Mouse (Mus musculus): ENCODE results near the gene Mospd3.

DNA sequence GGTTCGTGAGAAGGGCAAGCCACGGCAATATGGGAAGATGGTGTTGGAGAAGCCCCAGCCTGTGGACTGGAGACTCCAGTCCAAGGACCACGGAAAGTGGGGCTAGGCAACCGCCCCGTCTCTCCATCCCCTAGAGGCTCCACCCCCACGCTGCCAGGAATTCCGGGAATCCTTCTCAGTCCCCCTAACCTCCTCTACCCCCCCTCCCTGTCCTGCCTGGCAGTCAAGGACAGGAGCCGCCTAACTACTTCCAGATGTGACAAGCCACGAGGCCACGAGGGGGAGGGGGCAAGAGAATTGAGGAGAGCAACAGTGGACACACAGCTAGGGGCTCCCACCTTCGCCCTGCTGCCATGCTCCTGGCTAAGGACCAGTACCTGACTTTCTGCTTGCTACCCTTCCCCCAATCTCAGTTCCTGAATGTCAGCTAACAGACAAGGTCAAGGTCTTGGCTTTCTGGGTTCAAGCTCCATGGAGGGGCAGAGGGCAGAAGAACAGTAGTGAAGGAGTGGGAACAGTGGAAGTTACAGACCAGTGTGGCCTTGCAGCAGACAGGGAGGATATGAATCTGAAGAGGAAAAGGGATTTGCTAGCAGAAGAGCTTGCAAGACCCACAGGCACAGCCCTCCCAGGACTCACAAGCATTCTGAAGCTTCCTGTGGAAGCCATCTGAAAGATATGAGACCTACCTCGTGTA lies 9.8 kb upstream of the Mospd3 start:
- TF ChIP-seq CTCF (IDR thresholded peaks at IDR 0.05; ENCODE audit: control insufficient read depth, insufficient read depth, low read length) (no peak), POLR2A (IDR thresholded peaks at IDR 0.05; ENCODE audit: borderline replicate concordance, control insufficient read depth, low read depth, low read length) (no peak)
